Mouse (Mus musculus) left cerebral cortex, adult 9 months (tissue): Measurements from ENCODE around the gene Polq.

Experiments
- DNase-seq, 2 experiments: peaks; one replicate each; pipeline ENCODE4 v3.0.0; 2022; ENCODE audit warnings: low spot score in 2 of 2

Polq gene

GRCm38 (mm10) chr16:37011061-37011921 lies at the start of gene Polq:
Gene Polq, plus strand, starts transcription at chr16:37011786.
- DNase-seq: peak; percentile 70 to 95

GRCm38 (mm10) chr16:36963415-36963814 lies 48.2 kb upstream of the Polq start:
- no peak for DNase-seq

- DNase-seq: no peak
Observed at GRCm38 (mm10) chr16:36979127-36979526, 32.5 kb upstream of the Polq start.

- no peak for DNase-seq
Observed at GRCm38 (mm10) chr16:36983796-36984195, 27.8 kb upstream of the Polq start.

GRCm38 (mm10) chr16:36985636-36986042 lies 25.9 kb upstream of the Polq start:
- DNase-seq: no peak

GRCm38 (mm10) chr16:36987399-36987798 lies 24.2 kb upstream of the Polq start:
- no peak for DNase-seq

- no peak for DNase-seq
Observed at GRCm38 (mm10) chr16:36988066-36988465, 23.5 kb upstream of the Polq start.

- no peak for DNase-seq
Observed at GRCm38 (mm10) chr16:36989493-36989892, 22.1 kb upstream of the Polq start.

- DNase-seq: no peak
Observed at GRCm38 (mm10) chr16:36989999-36990625, 21.5 kb upstream of the Polq start, which contains the start of gene Fbxo40. Gene Fbxo40, minus strand, starts transcription at chr16:36990467.

- no peak for DNase-seq
Observed at GRCm38 (mm10) chr16:36997650-36998049, 13.9 kb upstream of the Polq start.

GRCm38 (mm10) chr16:36999366-36999972 lies 12.1 kb upstream of the Polq start:
- no peak for DNase-seq

GRCm38 (mm10) chr16:37009262-37009661 lies 2.3 kb upstream of the Polq start:
- no peak for DNase-seq

- DNase-seq: peak; percentile 32 to 55
Observed at GRCm38 (mm10) chr16:37010370-37010769, 1.2 kb upstream of the Polq start.

GRCm38 (mm10) chr16:37011922-37012289 lies 320 bp downstream of the Polq start:
- no peak for DNase-seq

- no peak for DNase-seq
Observed at GRCm38 (mm10) chr16:37012336-37012735, 750 bp downstream of the Polq start.

- no peak for DNase-seq
Observed at GRCm38 (mm10) chr16:37027581-37027980, 16.0 kb downstream of the Polq start.

- no peak for DNase-seq
Observed at GRCm38 (mm10) chr16:37031996-37032395, 20.4 kb downstream of the Polq start.

- no peak for DNase-seq
Observed at GRCm38 (mm10) chr16:37034751-37035150, 23.2 kb downstream of the Polq start.

GRCm38 (mm10) chr16:37059631-37060030 lies 48.0 kb downstream of the Polq start:
- DNase-seq: peak in 1 of 2 experiments; percentile 9

- no peak for DNase-seq
Observed at GRCm38 (mm10) chr16:37061261-37061660, 49.7 kb downstream of the Polq start.

GRCm38 (mm10) chr16:37072354-37072753 lies 60.8 kb downstream of the Polq start:
- no peak for DNase-seq

GRCm38 (mm10) chr16:37089648-37090047 lies 78.1 kb downstream of the Polq start:
- no peak for DNase-seq
